Mouse (Mus musculus) C2C12 (cell line): Measurements from ENCODE around the gene Dhx8.

ENCODE experiments used
- CEBPB ChIP-seq: IDR thresholded peaks from one replicate; pipeline ENCODE4 v1.6.1; 2011; ENCODE audit warnings: low read depth, mild to moderate bottlenecking, control low read depth, moderate library complexity
- CTCF ChIP-seq: IDR thresholded peaks from one replicate; pipeline ENCODE4 v1.5.1; 2011; ENCODE audit not compliant: control insufficient read depth, insufficient read depth, insufficient read length
- FOSL1 ChIP-seq: IDR thresholded peaks from one replicate; pipeline ENCODE4 v1.8.0; 2011; ENCODE audit warnings: mild to moderate bottlenecking, low read length; ENCODE audit not compliant: poor library complexity, insufficient read depth, severe bottlenecking
- MAX ChIP-seq: IDR thresholded peaks from one replicate; pipeline ENCODE4 v1.6.1; 2011; ENCODE audit warnings: mild to moderate bottlenecking, control low read depth
- MYOD1 ChIP-seq: IDR thresholded peaks from one replicate; pipeline ENCODE4 v1.6.1; 2011; ENCODE audit warnings: low read depth; ENCODE audit not compliant: control insufficient read depth, insufficient read length
- MYOG ChIP-seq: IDR thresholded peaks from one replicate; pipeline ENCODE4 v1.6.1; 2011; ENCODE audit not compliant: control insufficient read depth, insufficient read length; ENCODE audit errors: extremely low read depth
- USF1 ChIP-seq: IDR thresholded peaks from one replicate; pipeline ENCODE4 v1.6.1; 2011; ENCODE audit warnings: low read depth, mild to moderate bottlenecking, control low read depth, moderate library complexity

DNA sequence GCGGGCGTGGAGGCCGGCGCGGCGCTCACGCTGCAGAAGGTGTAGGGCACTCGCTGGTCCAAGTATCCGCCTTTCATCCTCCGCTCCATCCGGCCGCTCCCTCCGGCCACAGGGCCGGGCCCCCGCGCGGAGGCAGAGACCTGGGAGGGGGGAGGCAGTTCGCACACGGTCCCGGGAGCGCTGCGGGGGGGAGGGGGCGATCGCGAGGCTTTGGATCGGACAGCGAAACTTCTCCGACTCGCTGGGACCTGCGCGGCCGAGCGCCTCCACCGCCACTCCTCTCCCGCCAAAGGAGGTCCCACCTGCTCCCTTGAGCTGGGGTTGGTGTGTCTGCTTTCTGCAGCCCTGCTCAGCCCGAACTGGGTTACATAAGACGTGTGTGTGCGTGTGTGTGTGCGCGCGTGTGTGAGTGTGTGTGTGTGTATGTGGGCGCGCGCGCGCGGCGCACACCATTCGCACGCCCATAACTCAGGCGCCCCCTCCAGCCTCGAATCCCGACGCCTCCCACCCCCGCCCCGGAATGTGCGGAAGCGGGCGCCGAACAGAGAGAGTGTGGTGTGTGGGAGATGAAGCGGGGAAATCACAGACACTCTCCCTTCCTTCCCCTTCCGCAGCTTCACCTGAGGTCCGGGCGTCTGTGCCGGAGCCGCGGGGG, 51.9 kb downstream of the Dhx8 start:
- TF ChIP-seq CTCF (no peak), MAX (no peak), USF1 (no peak), MYOD1 (peak; percentile 1), MYOG (no peak), CEBPB (no peak), FOSL1 (no peak)
